Mouse (Mus musculus) leukemia stem cell, adult 10-12 weeks (primary cell): ENCODE data around the gene Cbln3. TPM values are rescaled to one million over a fixed set of nuclear protein-coding genes. Genes with fewer than 3 reads are reported as not detected.

Source experiments
- polyA plus RNA-seq: library from polyadenylated mRNA; stranded (reverse); fragments of >175 nt; gene quantifications from 2 replicates; pipeline ENCODE4 v1.2.3, GENCODE M21; 2012; ENCODE audit warnings: low replicate concordance

Cbln3 gene
- not detected in 2 replicates for polyA plus RNA-seq

GRCm38 (mm10) chr14:55884166-55884565 is at the start of gene Cbln3:
Cbln3 (minus strand) TSS chr14:55884392.

GRCm38 (mm10) chr14:55899701-55900413 is 15.7 kb upstream of the Cbln3 start, which contains the start of gene Sdr39u1:
Sdr39u1 (minus strand) TSS chr14:55900293.

GRCm38 (mm10) chr14:55884713-55885113 is 521 bp upstream of the Cbln3 start, which contains the start of gene Khnyn:
Khnyn (plus strand) TSS chr14:55884947.

GRCm38 (mm10) chr14:55853621-55854285 is 30.4 kb downstream of the Cbln3 start, which contains the start of gene Nynrin:
Nynrin (plus strand) TSS chr14:55854010.

Other genes with a start within 250 kb of the Cbln3 start
- 18.3 and 108 TPM in 2 replicates for gene Ipo4, start 248.4 kb downstream of the Cbln3 start, polyA plus RNA-seq
- 18.9 TPM in 1 of 2 replicates, not detected in the other for gene Gm49378, start 246.5 kb downstream of the Cbln3 start, polyA plus RNA-seq
- 20.7 and 31.5 TPM in 2 replicates for gene Tm9sf1, start 240.6 kb downstream of the Cbln3 start, polyA plus RNA-seq
- 0.41 TPM in 1 of 2 replicates, not detected in the other for gene Tssk4, start 234.2 kb downstream of the Cbln3 start, polyA plus RNA-seq
- 11.3 and 12.5 TPM in 2 replicates for gene Mdp1, start 223.9 kb downstream of the Cbln3 start, polyA plus RNA-seq
- 3.1 and 25.0 TPM in 2 replicates for gene Gmpr2, start 212.5 kb downstream of the Cbln3 start, polyA plus RNA-seq
- 32.6 and 33.7 TPM in 2 replicates for gene Nedd8, start 212.3 kb downstream of the Cbln3 start, polyA plus RNA-seq
- 49.1 and 49.7 TPM in 2 replicates for gene Tinf2, start 202.6 kb downstream of the Cbln3 start, polyA plus RNA-seq
- gene Tgm1, start 170.5 kb downstream of the Cbln3 start, polyA plus RNA-seq: 4.5 and 11.0 TPM in 2 replicates
- gene Rabggta, start 162.1 kb downstream of the Cbln3 start, polyA plus RNA-seq: 8.7 and 22.8 TPM in 2 replicates
- gene Dhrs1, start 138.7 kb downstream of the Cbln3 start, polyA plus RNA-seq: 4.0 and 4.2 TPM in 2 replicates
- gene Nop9, start 138.7 kb downstream of the Cbln3 start, polyA plus RNA-seq: 57.8 and 83.1 TPM in 2 replicates
- not detected in 2 replicates for gene Cideb, start 125.9 kb downstream of the Cbln3 start, polyA plus RNA-seq
- gene Ltb4r2, start 123.0 kb downstream of the Cbln3 start, polyA plus RNA-seq: 0.20 TPM in 1 of 2 replicates, not detected in the other
- 1.1 and 3.8 TPM in 2 replicates for gene Ltb4r1, start 118.4 kb downstream of the Cbln3 start, polyA plus RNA-seq
- 1.5 and 1.8 TPM in 2 replicates for gene Adcy4, start 100.3 kb downstream of the Cbln3 start, polyA plus RNA-seq
- 54.1 and 55.8 TPM in 2 replicates for gene Ripk3, start 95.5 kb downstream of the Cbln3 start, polyA plus RNA-seq
- gene Nfatc4, start 61.2 kb downstream of the Cbln3 start, polyA plus RNA-seq: 0.20 and 0.88 TPM in 2 replicates
- gene Nynrin, start 30.4 kb downstream of the Cbln3 start, polyA plus RNA-seq: 0.07 and 0.18 TPM in 2 replicates
- 8.0 and 11.3 TPM in 2 replicates for gene Khnyn, start 555 bp upstream of the Cbln3 start, polyA plus RNA-seq
- 7.5 and 10.8 TPM in 2 replicates for gene Sdr39u1, start 15.9 kb upstream of the Cbln3 start, polyA plus RNA-seq
- gene Cma1, start 60.3 kb upstream of the Cbln3 start, polyA plus RNA-seq: 0.23 and 0.34 TPM in 2 replicates
- not detected in 2 replicates for gene Cma2, start 66.6 kb upstream of the Cbln3 start, polyA plus RNA-seq
- 0.35 TPM in 1 of 2 replicates, not detected in the other for gene Mcpt1, start 133.6 kb upstream of the Cbln3 start, polyA plus RNA-seq
- gene Mcpt9, start 146.1 kb upstream of the Cbln3 start, polyA plus RNA-seq: not detected in 2 replicates
- gene Mcpt2, start 157.6 kb upstream of the Cbln3 start, polyA plus RNA-seq: not detected in 2 replicates
- gene Mcpt4, start 177.9 kb upstream of the Cbln3 start, polyA plus RNA-seq: 0.75 TPM in 1 of 2 replicates, not detected in the other
- gene Mcpt8, start 200.9 kb upstream of the Cbln3 start, polyA plus RNA-seq: 0.30 and 0.51 TPM in 2 replicates
- 0.55 and 0.97 TPM in 2 replicates for gene Ctsg, start 218.2 kb upstream of the Cbln3 start, polyA plus RNA-seq
- not detected in 2 replicates for gene Gzme, start 236.2 kb upstream of the Cbln3 start, polyA plus RNA-seq
- not detected in 2 replicates for gene Gzmd, start 248.2 kb upstream of the Cbln3 start, polyA plus RNA-seq